Mouse (Mus musculus) brain, embryonic 14.5 days (tissue): ENCODE measurements around the gene Tent5c.

Source experiments
- CTCF ChIP-seq: fragments of 200-500 bp; IDR thresholded peaks from 2 replicates; pipeline ENCODE4 v1.5.1; 2012; ENCODE audit warnings: inconsistent platforms, mild to moderate bottlenecking, moderate library complexity, borderline replicate concordance; ENCODE audit not compliant: insufficient read depth, insufficient read length; ENCODE audit errors: extremely low read depth
- POLR2A ChIP-seq: fragments of 200-500 bp; IDR thresholded peaks from 2 replicates; pipeline ENCODE4 v1.6.1; 2012; ENCODE audit warnings: mild to moderate bottlenecking, inconsistent platforms, borderline replicate concordance; ENCODE audit not compliant: poor library complexity, insufficient read depth, insufficient read length, severe bottlenecking; ENCODE audit errors: extremely low read depth

DNA sequence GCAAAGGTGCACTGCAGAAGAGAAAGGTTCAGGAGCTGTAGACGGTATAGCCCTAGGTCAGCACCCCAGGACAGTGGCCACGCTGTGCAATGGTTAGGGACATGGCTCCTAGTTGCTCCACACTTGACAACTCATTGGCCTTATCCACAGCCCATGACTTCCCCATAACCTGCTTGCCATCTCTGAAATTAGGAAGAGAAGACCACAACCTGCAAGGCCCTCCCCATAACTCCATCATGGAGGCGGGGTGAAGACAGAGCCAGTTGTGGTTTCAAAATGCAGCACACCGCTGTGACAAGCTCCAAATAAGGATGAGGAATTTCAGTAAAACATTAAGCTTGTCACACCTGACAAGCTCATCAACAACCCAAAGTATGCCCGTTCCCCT lies 26.6 kb upstream of the Tent5c start:
- no peak for TF ChIP-seq POLR2A
- no peak for TF ChIP-seq CTCF
